Mouse (Mus musculus) ES-E14 (cell line): ENCODE results near the gene Nup50.

ENCODE experiments used
- CHD2 ChIP-seq: IDR thresholded peaks from 2 replicates; pipeline ENCODE4 v1.6.1; 2014; ENCODE audit warnings: mild to moderate bottlenecking, low read depth, low read length, inconsistent platforms
- HCFC1 ChIP-seq: IDR thresholded peaks from 2 replicates; pipeline ENCODE4 v1.6.1; 2012; ENCODE audit warnings: low read length, inconsistent platforms, borderline replicate concordance; ENCODE audit not compliant: insufficient read depth
- MAFK ChIP-seq: IDR thresholded peaks from 2 replicates; pipeline ENCODE4 v1.6.1; 2014; ENCODE audit warnings: mild to moderate bottlenecking, low read depth, low read length, inconsistent platforms; ENCODE audit not compliant: insufficient read depth
- ZC3H11A ChIP-seq: IDR thresholded peaks from 2 replicates; pipeline ENCODE4 v1.6.1; 2012; ENCODE audit warnings: low read depth, mild to moderate bottlenecking, inconsistent platforms, low read length, borderline replicate concordance
- ZNF384 ChIP-seq: IDR thresholded peaks from 2 replicates; pipeline ENCODE4 v1.6.1; 2012; ENCODE audit warnings: low read depth, low read length, inconsistent platforms

- no peak for TF ChIP-seq MAFK
- TF ChIP-seq ZC3H11A: no peak
- no peak for TF ChIP-seq ZNF384
- TF ChIP-seq HCFC1: no peak
- TF ChIP-seq CHD2: no peak
These were observed 59.7 kb downstream of the Nup50 start for GRCm38 (mm10) chr15:84982888-84983287.
